Mouse (Mus musculus): ENCODE measurements around the gene Adam23.

The Adam23 gene

GRCm38 (mm10) chr1:63445656-63446046 is at the start of gene Adam23:
TSS of gene Adam23 (plus strand) at chr1:63445891.
- under 1% methylated on average over 41 of the region's 41 CpGs for WGBS

- 58% methylated on average over 5 of the region's 5 CpGs for WGBS
Measured at GRCm38 (mm10) chr1:63401130-63401529, 44.6 kb upstream of the Adam23 start.

- WGBS: 55% methylated on average over 4 of the region's 4 CpGs
Measured at GRCm38 (mm10) chr1:63403601-63404000, 42.1 kb upstream of the Adam23 start.

GRCm38 (mm10) chr1:63408344-63408743 is 37.3 kb upstream of the Adam23 start:
- 82% methylated on average over 6 of the region's 6 CpGs for WGBS

GRCm38 (mm10) chr1:63418491-63418890 is 27.2 kb upstream of the Adam23 start:
- 89% methylated on average over 8 of the region's 8 CpGs for WGBS

- 75% methylated on average over 6 of the region's 6 CpGs for WGBS
Measured at GRCm38 (mm10) chr1:63430668-63431067, 15.0 kb upstream of the Adam23 start.

- WGBS: 64% methylated on average over 8 of the region's 8 CpGs
Measured at GRCm38 (mm10) chr1:63431166-63431565, 14.5 kb upstream of the Adam23 start.

- WGBS: 72% methylated on average over 3 of the region's 3 CpGs
Measured at GRCm38 (mm10) chr1:63431842-63432241, 13.8 kb upstream of the Adam23 start.

- WGBS: 84% methylated on average over 7 of the region's 7 CpGs
Measured at GRCm38 (mm10) chr1:63434052-63434451, 11.6 kb upstream of the Adam23 start.

GRCm38 (mm10) chr1:63437529-63437928 is 8.2 kb upstream of the Adam23 start:
- WGBS: 53% methylated on average over 3 of the region's 3 CpGs

- 55% methylated on average over 2 of the region's 2 CpGs for WGBS
Measured at GRCm38 (mm10) chr1:63442186-63442585, 3.5 kb upstream of the Adam23 start.

- WGBS: 85% methylated on average over 4 of the region's 4 CpGs
Measured at GRCm38 (mm10) chr1:63442616-63443015, 3.1 kb upstream of the Adam23 start.

GRCm38 (mm10) chr1:63445149-63445609 is 512 bp upstream of the Adam23 start:
- 38% methylated on average over 10 of the region's 10 CpGs for WGBS

- WGBS: under 1% methylated on average over 67 of the region's 68 CpGs
Measured at GRCm38 (mm10) chr1:63446047-63446704, 485 bp downstream of the Adam23 start.

GRCm38 (mm10) chr1:63446721-63447120 is 1.0 kb downstream of the Adam23 start:
- WGBS: 54% methylated on average over 2 of the region's 2 CpGs

- 56% methylated on average over 4 of the region's 4 CpGs for WGBS
Measured at GRCm38 (mm10) chr1:63450091-63450490, 4.4 kb downstream of the Adam23 start.

GRCm38 (mm10) chr1:63453332-63453887 is 7.7 kb downstream of the Adam23 start:
- WGBS: 61% methylated on average over 5 of the region's 5 CpGs

- WGBS: 40% methylated on average over 8 of the region's 8 CpGs
Measured at GRCm38 (mm10) chr1:63457801-63458519, 12.3 kb downstream of the Adam23 start.

- 77% methylated on average over 3 of the region's 3 CpGs for WGBS
Measured at GRCm38 (mm10) chr1:63459151-63459550, 13.5 kb downstream of the Adam23 start.

- WGBS: 54% methylated on average over 6 of the region's 6 CpGs
Measured at GRCm38 (mm10) chr1:63459926-63460325, 14.2 kb downstream of the Adam23 start.

- 85% methylated on average over 1 of the region's 1 CpGs for WGBS
Measured at GRCm38 (mm10) chr1:63464441-63464840, 18.8 kb downstream of the Adam23 start.

- WGBS: 65% methylated on average over 2 of the region's 2 CpGs
Measured at GRCm38 (mm10) chr1:63473272-63473671, 27.6 kb downstream of the Adam23 start.

- 52% methylated on average over 8 of the region's 8 CpGs for WGBS
Measured at GRCm38 (mm10) chr1:63473696-63474095, 28.0 kb downstream of the Adam23 start.

Measured in cerebral cortex, adult 2 months (tissue).